Mouse (Mus musculus): ENCODE measurements around the gene 1810013L24Rik.

1810013L24Rik gene

GRCm38 (mm10) chr16:8829564-8830359 is at the start of gene 1810013L24Rik:
1810013L24Rik (plus strand) TSS chr16:8830100.
- peak; percentile 100 for DNase-seq (ENCODE audit: low read depth, low spot score)

- DNase-seq (ENCODE audit: low read depth, low spot score), result no peak
These were observed 49.7 kb upstream of the 1810013L24Rik start for GRCm38 (mm10) chr16:8780187-8780586.

GRCm38 (mm10) chr16:8781191-8781590 is 48.7 kb upstream of the 1810013L24Rik start:
- no peak for DNase-seq (ENCODE audit: low read depth, low spot score)

DNA sequence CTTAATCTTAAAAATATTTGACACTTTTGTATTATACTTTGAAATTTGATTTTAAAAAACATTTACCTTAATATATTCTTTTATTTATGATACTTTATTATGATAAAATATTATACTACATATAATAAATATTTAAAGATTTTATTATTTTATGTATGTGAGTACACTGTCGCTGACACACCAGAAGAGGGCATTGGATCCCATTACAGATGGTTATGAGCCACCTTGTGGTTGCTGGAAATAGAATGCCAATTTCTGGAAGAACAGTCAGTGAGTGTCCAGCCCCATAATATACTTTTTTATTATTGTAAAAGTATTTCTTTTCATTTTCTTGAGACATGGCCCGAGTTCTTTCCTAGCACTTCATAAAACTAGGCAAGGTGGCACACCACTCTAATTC is 48.2 kb upstream of the 1810013L24Rik start:
- DNase-seq (ENCODE audit: low read depth, low spot score), result peak; percentile 34

DNA sequence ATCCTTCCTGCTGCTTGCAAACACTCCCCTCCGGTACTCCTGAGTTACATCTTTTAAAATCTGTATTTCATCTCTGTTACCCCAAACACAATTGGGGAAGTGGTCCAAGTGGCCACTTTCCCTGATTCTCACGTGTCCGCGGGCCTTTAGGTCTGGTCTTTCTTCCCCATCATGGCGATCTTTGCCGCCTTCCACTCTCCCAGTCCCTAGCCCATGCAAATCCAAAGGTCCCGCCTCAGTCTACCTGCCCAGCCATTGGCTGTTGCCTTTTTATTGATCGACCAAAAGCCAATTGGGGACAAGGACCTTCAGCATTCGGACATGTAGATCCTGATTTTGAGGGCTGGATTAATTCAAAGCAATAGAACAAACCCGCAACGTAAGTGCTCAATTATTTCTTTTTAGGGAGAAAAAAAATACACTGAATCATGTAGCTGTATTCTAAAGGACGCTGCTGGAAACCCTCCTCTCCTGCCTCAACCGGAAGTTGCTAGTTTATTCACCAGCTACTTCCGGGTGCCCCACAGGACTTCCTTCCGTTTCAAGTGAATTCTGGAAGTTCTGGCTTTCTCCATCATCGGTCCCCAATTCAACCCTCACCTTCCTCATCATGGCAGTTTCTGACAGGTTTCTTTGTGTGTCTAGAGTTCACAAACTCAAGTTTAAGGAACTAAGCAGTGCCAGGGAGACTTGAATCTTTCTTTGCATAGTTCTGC is 46.5 kb upstream of the 1810013L24Rik start:
- no peak for DNase-seq (ENCODE audit: low read depth, low spot score)

DNA sequence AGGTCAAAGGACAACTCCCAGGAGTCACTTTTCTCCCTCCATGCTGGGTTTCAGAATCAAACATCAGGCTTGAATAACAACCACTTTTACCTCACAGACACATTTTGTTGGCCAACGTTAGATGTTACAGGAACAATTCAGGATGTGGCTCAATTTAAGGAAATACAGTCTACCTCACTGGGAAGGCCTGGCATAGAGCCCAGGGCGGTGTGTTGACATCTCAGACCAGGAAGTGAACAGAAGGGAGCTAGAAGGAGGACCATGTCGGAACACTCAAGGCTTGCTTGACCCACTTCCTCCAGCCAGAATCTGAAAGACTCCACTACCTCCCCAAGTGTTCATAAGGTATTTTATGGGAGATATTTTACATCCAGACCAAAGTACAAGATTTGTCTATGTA is 45.1 kb upstream of the 1810013L24Rik start:
- peak; percentile 28 for DNase-seq (ENCODE audit: low read depth, low spot score)

- DNase-seq (ENCODE audit: low read depth, low spot score), result peak; percentile 90
These were observed 39.0 kb upstream of the 1810013L24Rik start for GRCm38 (mm10) chr16:8790886-8791285.

DNA sequence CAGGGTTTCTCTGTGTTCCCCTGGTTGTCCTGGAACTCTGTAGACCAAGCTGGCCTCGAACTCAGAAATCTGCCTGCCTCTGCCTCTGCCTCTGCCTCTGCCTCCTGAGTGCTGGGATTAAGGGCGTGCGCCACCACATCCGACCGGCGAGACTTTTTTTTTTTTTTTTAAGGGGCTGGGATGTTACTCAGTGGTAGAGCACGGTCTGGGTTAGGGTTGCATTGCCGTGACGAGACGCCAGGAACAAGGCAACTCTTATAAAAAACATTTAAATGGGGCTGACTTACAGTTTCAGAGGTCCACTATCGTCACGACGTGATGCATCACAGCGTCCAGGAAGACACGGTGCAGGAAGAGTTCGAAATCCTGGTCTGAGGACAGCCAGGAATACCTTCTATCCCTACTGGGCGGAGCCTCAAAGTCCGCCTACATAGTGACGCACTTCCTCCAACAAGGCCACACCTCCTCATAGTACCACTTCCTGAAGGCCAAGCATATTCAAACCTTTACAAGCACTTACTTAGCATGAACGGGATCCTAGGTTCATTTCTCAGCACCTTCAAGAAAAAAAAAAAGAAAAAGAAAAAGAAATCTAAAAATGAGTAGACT is 37.8 kb upstream of the 1810013L24Rik start, which contains the start of gene Usp7:
TSS of gene Usp7 (minus strand) at position 360 of the 609 bp plus-strand sequence.
- DNase-seq (ENCODE audit: low read depth, low spot score), result no peak

GRCm38 (mm10) chr16:8794952-8795351 is 34.9 kb upstream of the 1810013L24Rik start:
- no peak for DNase-seq (ENCODE audit: low read depth, low spot score)

- peak; percentile 55 for DNase-seq (ENCODE audit: low read depth, low spot score)
These were observed 34.0 kb upstream of the 1810013L24Rik start for GRCm38 (mm10) chr16:8795906-8796305.

- DNase-seq (ENCODE audit: low read depth, low spot score), result peak; percentile 68
These were observed 23.2 kb upstream of the 1810013L24Rik start for GRCm38 (mm10) chr16:8806703-8807102.

- DNase-seq (ENCODE audit: low read depth, low spot score), result peak; percentile 100
These were observed 19.3 kb upstream of the 1810013L24Rik start for GRCm38 (mm10) chr16:8810399-8811127.

DNA sequence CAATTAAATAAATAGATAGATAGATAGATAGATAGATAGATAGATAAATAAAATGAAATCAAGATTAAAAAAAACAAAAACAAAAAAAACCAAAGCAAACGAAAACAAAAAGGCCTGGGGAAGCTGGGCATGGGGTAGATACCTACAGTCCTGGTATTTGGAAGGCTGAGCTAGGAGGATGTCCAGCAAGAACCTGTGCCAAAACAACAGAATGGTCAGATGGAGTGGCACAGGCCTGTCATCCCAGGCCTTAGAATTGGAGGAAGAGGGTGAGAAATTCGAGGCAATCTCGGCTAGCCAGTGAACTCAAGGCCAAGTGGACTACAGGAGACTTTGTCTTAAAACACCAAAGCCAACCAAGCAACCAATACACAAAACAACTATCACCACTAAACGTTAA is 12.0 kb upstream of the 1810013L24Rik start:
- no peak for DNase-seq (ENCODE audit: low read depth, low spot score)

DNA sequence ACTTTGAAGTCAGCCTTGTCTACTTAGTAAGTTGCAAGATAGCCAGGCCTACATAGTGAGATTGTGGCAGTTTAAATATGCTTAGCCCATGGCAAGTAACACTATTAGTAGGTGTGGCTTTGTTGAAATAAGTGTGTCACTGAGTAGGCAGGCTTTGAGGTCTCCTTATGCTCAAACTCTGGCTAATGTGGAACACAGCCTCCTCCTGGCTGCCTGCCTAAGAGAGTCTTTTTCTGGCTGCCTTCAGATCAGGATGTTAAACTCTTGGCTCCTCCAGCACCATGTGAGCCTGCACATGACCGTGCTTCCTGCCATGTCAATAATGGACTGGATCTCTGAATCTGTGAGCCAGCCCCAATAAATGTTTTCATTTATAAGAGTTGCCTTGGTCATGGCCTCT is 8.5 kb upstream of the 1810013L24Rik start:
- DNase-seq (ENCODE audit: low read depth, low spot score), result peak; percentile 79

GRCm38 (mm10) chr16:8822586-8822985 is 7.3 kb upstream of the 1810013L24Rik start:
- peak; percentile 47 for DNase-seq (ENCODE audit: low read depth, low spot score)

DNA sequence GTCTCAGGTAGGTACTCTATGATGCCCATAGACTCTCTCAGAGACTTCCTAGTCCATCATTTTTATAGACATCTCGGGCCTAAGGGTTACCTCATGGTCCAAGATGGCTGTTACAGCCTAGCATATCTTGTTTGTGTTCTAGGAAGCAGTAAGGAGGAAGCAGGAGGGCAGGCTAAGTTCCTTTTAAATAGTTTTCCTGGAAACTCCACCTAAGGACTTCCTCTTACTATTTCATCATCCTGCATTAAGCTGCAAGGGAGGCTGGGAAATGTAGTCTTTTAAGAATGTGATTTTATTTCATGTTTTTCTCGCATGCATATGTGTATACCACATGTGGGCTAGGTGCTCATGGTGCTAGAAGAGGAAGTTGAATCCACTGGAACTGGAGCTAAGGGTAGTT is 6.2 kb upstream of the 1810013L24Rik start:
- peak; percentile 77 for DNase-seq (ENCODE audit: low read depth, low spot score)

DNA sequence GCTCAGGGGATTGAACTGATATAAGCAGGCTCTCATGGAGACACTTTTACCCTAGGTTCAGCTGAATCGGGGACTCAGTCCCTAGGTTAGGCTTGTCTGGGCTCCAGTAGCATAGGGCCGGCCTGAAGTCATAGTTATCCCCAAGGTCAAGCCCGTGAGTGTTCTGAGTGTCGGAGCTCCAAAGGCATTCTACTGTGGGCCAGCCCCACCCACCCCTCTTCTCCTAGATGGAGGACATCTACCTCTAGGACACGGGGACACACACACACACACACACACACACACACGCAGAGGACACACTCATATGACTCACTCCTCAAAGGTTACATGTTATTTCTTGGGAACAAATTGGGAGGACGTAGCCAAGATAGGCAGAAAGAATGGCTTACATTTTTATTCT is 2.5 kb upstream of the 1810013L24Rik start:
- DNase-seq (ENCODE audit: low read depth, low spot score), result no peak

DNA sequence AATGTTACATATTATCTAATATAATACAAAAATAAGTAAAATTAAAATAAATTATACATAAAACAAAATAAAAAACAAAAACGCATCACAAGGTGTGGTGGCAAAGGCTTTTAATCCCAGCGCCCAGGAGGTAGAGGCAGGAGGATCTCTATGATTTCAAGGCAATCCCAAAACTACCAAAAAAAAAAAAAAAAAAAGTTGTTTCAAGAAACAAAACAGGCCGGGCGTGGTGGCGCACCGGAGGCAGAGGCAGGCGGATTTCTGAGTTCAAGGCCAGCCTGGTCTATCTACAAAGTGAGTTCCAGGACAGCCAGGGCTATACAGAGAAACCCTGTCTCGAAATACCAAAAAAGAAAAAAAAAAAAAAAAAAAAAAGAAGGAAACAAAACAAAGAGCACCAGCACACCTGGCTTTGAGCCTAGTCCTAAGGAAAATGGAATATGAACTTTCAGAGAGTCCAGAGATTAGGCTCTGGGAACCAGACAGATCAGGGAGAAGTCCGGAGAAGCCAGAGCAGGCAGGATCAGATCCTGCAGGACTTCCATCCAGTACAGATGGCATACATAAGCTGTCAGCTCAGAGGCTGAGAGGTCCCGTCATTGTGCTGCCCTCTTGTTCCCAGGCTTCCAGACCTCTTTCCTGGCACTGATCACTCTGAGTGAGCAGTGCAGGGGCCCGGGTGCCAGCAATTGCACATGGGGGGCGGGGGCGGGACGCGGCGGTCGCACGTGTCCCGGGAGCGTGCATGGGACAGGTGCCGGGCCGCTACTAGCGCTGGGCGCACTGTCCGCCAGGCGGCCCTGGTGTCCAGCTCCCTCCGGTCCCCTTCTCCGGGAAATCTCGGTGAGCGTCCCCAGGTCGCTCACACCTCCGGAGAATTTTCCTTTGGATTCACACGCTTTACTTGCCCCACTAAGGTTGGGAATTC is 1.0 kb upstream of the 1810013L24Rik start:
- no peak for DNase-seq (ENCODE audit: low read depth, low spot score)

GRCm38 (mm10) chr16:8830431-8831211 is 721 bp downstream of the 1810013L24Rik start:
- DNase-seq (ENCODE audit: low read depth, low spot score), result peak; percentile 67

DNA sequence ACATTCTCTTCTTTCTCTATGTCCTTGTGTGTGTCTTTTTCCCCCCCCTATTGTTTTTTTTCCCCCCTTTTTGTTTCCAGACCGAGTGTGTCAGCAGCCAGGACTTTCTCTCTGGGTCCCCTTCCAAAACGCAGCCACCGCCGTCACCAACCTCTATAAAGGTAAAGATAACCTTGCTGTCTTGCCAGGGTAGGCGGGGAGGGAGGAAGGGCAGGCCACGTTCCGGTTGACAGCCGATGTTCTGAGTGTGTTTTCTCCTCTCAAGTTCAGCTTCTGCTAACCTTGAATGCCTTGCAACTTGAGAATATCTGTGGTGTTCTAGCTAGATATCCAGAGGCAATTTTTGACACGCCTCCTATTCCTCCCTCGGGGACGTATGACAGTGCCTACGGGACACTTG is 1.3 kb downstream of the 1810013L24Rik start:
- DNase-seq (ENCODE audit: low read depth, low spot score), result peak; percentile 47
